Mouse (Mus musculus) lung, adult 2 months (tissue): ENCODE measurements around the gene Dpf3.

ENCODE experiments used
- CTCF ChIP-seq: fragments of 200-500 bp; IDR thresholded peaks from 2 replicates; pipeline ENCODE4 v1.5.1; 2011; ENCODE audit warnings: mild to moderate bottlenecking, low read length, control low read depth; ENCODE audit not compliant: insufficient read depth
- POLR2A ChIP-seq: fragments of 200-500 bp; IDR thresholded peaks from 2 replicates; pipeline ENCODE4 v1.6.1; 2011; ENCODE audit warnings: low read depth, mild to moderate bottlenecking, control low read depth, low read length, borderline replicate concordance; ENCODE audit errors: extremely low read depth

- TF ChIP-seq CTCF (no peak), POLR2A (no peak)
Measured at GRCm38 (mm10) chr12:83340960-83341359, 146.6 kb downstream of the Dpf3 start.
